Mouse (Mus musculus) lung, embryonic 15.5 days (tissue): ENCODE results near the gene Ubqln5. TPM values are rescaled to one million over a fixed set of nuclear protein-coding genes. Genes with fewer than 3 reads are reported as not detected.

Experiments
- ATAC-seq: fragments of 200-750 bp; cut with Nextera tagmentation; 2 replicates; pipeline ENCODE4 v1.8.0; 2017; ENCODE audit warnings: moderate number of reproducible peaks, borderline replicate concordance; ENCODE audit not compliant: low FRiP score, low TSS enrichment; ENCODE audit errors: extremely low read depth
- H3K27ac ChIP-seq: fragments of 300-500 bp; sonication (generic); 2 replicates; pipeline ENCODE4 v1.5.1; 2015; ENCODE audit warnings: moderate library complexity, mild to moderate bottlenecking, inconsistent platforms
- H3K27me3 ChIP-seq: fragments of 300-500 bp; sonication (generic); 2 replicates; pipeline ENCODE4 v1.6.1; 2015; ENCODE audit warnings: inconsistent platforms
- H3K36me3 ChIP-seq: fragments of 300-500 bp; sonication (generic); 2 replicates; pipeline ENCODE4 v1.6.1; 2015; ENCODE audit warnings: inconsistent platforms
- H3K4me1 ChIP-seq: fragments of 300-500 bp; sonication (generic); 2 replicates; pipeline ENCODE4 v1.6.1; 2015; ENCODE audit warnings: inconsistent platforms
- H3K4me2 ChIP-seq: fragments of 300-500 bp; sonication (generic); 2 replicates; pipeline ENCODE4 v1.6.1; 2015; ENCODE audit warnings: inconsistent platforms, mild to moderate bottlenecking, moderate library complexity
- H3K4me3 ChIP-seq: fragments of 300-500 bp; sonication (generic); 2 replicates; pipeline ENCODE4 v1.5.1; 2015; ENCODE audit warnings: mild to moderate bottlenecking, inconsistent platforms
- H3K9ac ChIP-seq: fragments of 300-500 bp; sonication (generic); 2 replicates; pipeline ENCODE4 v1.6.1; 2015; ENCODE audit warnings: inconsistent platforms
- H3K9me3 ChIP-seq: fragments of 300-500 bp; sonication (generic); 2 replicates; pipeline ENCODE4 v1.6.1; 2016; ENCODE audit warnings: inconsistent platforms
- WGBS: fragments of 180-500 bp; shearing (Covaris S2); methylation state at CpG from one replicate; pipeline ENCODE4 v1.1.7; 2015; 5-methylcytosine and 5-hydroxymethylcytosine counted together
- polyA plus RNA-seq: library from polyadenylated mRNA; unstranded; fragments of >200 nt; fragmentation: Nextera tagmentation; extraction: Ambion mirVana; gene quantifications from 2 replicates; pipeline ENCODE4 v1.2.1, GENCODE M21; 2015

The Ubqln5 gene
- polyA plus RNA-seq, result not detected in 2 replicates

GRCm38 (mm10) chr7:104129726-104130125 lies at the start of gene Ubqln5:
TSS of gene Ubqln5 (minus strand) at chr7:104129826.
- H3K27me3 ChIP-seq, result no peaks in the 10 kb centered on the region
- no peak within 1 kb of the TSS for H3K27ac ChIP-seq
- no peak; the same call in 1 of the 2 replicates for ATAC-seq
- no peaks in the 10 kb centered on the region for H3K4me1 ChIP-seq
- 91% methylated on average over 5 of the region's 5 CpGs for WGBS
- no peaks in the 10 kb centered on the region for H3K36me3 ChIP-seq
- no peaks in the 10 kb centered on the region for H3K9me3 ChIP-seq
- H3K4me2 ChIP-seq, result no peak within 1 kb of the TSS
- H3K4me3 ChIP-seq, result no peak within 1 kb of the TSS
- H3K9ac ChIP-seq, result no peak within 1 kb of the TSS

GRCm38 (mm10) chr7:104179074-104179473 lies 49.4 kb upstream of the Ubqln5 start:
- H3K9ac ChIP-seq, result no peak overlapping the region
- H3K4me3 ChIP-seq, result no peak overlapping the region
- no peaks in the 10 kb centered on the region for H3K9me3 ChIP-seq
- no peak for ATAC-seq
- no peak overlapping the region for H3K27ac ChIP-seq
- 82% methylated on average over 1 of the region's 1 CpGs for WGBS
- no peaks in the 10 kb centered on the region for H3K4me1 ChIP-seq
- no peaks in the 10 kb centered on the region for H3K27me3 ChIP-seq
- no peaks in the 10 kb centered on the region for H3K36me3 ChIP-seq
- no peak overlapping the region for H3K4me2 ChIP-seq

GRCm38 (mm10) chr7:104178422-104179054 lies 48.9 kb upstream of the Ubqln5 start:
- Histone ChIP-seq H3K36me3 (no peaks in the 10 kb centered on the region), H3K4me1 (no peaks in the 10 kb centered on the region), H3K9ac (no peak overlapping the region), H3K4me2 (no peak overlapping the region), H3K9me3 (no peaks in the 10 kb centered on the region), H3K27me3 (no peaks in the 10 kb centered on the region), H3K4me3 (no peak overlapping the region), H3K27ac (no peak overlapping the region)
- WGBS, result 62% methylated on average over 5 of the region's 5 CpGs
- no peak for ATAC-seq

GRCm38 (mm10) chr7:104175085-104175484 lies 45.5 kb upstream of the Ubqln5 start:
- Histone ChIP-seq H3K36me3 (no peaks in the 10 kb centered on the region), H3K27ac (no peak overlapping the region), H3K27me3 (no peaks in the 10 kb centered on the region), H3K4me1 (no peaks in the 10 kb centered on the region), H3K9ac (no peak overlapping the region), H3K4me2 (no peak overlapping the region), H3K4me3 (no peak overlapping the region), H3K9me3 (no peaks in the 10 kb centered on the region)
- WGBS, result 76% methylated on average over 1 of the region's 1 CpGs
- ATAC-seq, result no peak

- Histone ChIP-seq H3K36me3 (no peaks in the 10 kb centered on the region), H3K9ac (no peak overlapping the region), H3K27ac (no peak overlapping the region), H3K4me3 (no peak overlapping the region), H3K27me3 (no peaks in the 10 kb centered on the region), H3K4me2 (no peak overlapping the region), H3K9me3 (no peaks in the 10 kb centered on the region), H3K4me1 (no peaks in the 10 kb centered on the region)
- WGBS, result 42% methylated on average over 6 of the region's 6 CpGs
- peak; percentile 59; the same call in 1 of the 2 replicates for ATAC-seq
Measured at GRCm38 (mm10) chr7:104169634-104170204, 40.1 kb upstream of the Ubqln5 start.

- Histone ChIP-seq H3K4me3 (no peak overlapping the region), H3K4me1 (no peaks in the 10 kb centered on the region), H3K4me2 (no peak overlapping the region), H3K27me3 (no peaks in the 10 kb centered on the region), H3K36me3 (no peaks in the 10 kb centered on the region), H3K9me3 (no peaks in the 10 kb centered on the region), H3K9ac (no peak overlapping the region), H3K27ac (no peak overlapping the region)
- WGBS, result 73% methylated on average over 6 of the region's 6 CpGs
- no peak for ATAC-seq
Measured at GRCm38 (mm10) chr7:104167105-104167504, 37.5 kb upstream of the Ubqln5 start.

- Histone ChIP-seq H3K27ac (no peak within 1 kb of the TSS), H3K9me3 (no peaks in the 10 kb centered on the region), H3K36me3 (no peaks in the 10 kb centered on the region), H3K27me3 (no peaks in the 10 kb centered on the region), H3K4me3 (no peak within 1 kb of the TSS), H3K9ac (no peak within 1 kb of the TSS), H3K4me2 (no peak within 1 kb of the TSS), H3K4me1 (no peaks in the 10 kb centered on the region)
- whole genome bisulfite sequencing, result 79% methylated on average over 2 of the region's 2 CpGs
- ATAC-seq, result no peak
Measured at GRCm38 (mm10) chr7:104150456-104150855, 20.8 kb upstream of the Ubqln5 start, which contains the start of gene Ubqlnl. TSS of gene Ubqlnl (minus strand) at chr7:104150556.

GRCm38 (mm10) chr7:104143179-104143578 lies 13.6 kb upstream of the Ubqln5 start, which contains the start of gene Ubqln3:
TSS of gene Ubqln3 (minus strand) at chr7:104143279.
- Histone ChIP-seq H3K4me1 (no peaks in the 10 kb centered on the region), H3K27ac (no peak within 1 kb of the TSS), H3K9me3 (no peaks in the 10 kb centered on the region), H3K4me2 (no peak within 1 kb of the TSS), H3K27me3 (no peaks in the 10 kb centered on the region), H3K9ac (no peak within 1 kb of the TSS), H3K36me3 (no peaks in the 10 kb centered on the region), H3K4me3 (no peak within 1 kb of the TSS)
- WGBS, result 64% methylated on average over 3 of the region's 3 CpGs
- ATAC-seq, result no peak

- Histone ChIP-seq H3K36me3 (no peaks in the 10 kb centered on the region), H3K9ac (no peak within 1 kb of the TSS), H3K4me1 (no peaks in the 10 kb centered on the region), H3K4me2 (no peak within 1 kb of the TSS), H3K27ac (no peak within 1 kb of the TSS), H3K27me3 (no peaks in the 10 kb centered on the region), H3K9me3 (no peaks in the 10 kb centered on the region), H3K4me3 (no peak within 1 kb of the TSS)
- no peak for ATAC-seq
- 59% methylated on average over 5 of the region's 5 CpGs for WGBS
Measured at GRCm38 (mm10) chr7:104137305-104137704, 7.7 kb upstream of the Ubqln5 start, which contains the start of gene Olfr643. TSS of gene Olfr643 (minus strand) at chr7:104137405.

GRCm38 (mm10) chr7:104104757-104104972 lies 25.0 kb downstream of the Ubqln5 start, which contains the start of gene Olfr646:
TSS of gene Olfr646 (plus strand) at chr7:104104873.
- Histone ChIP-seq H3K4me3 (no peak within 1 kb of the TSS), H3K27ac (no peak within 1 kb of the TSS), H3K9ac (no peak within 1 kb of the TSS), H3K36me3 (no peaks in the 10 kb centered on the region), H3K4me2 (no peak within 1 kb of the TSS), H3K9me3 (no peaks in the 10 kb centered on the region), H3K4me1 (no peaks in the 10 kb centered on the region), H3K27me3 (no peaks in the 10 kb centered on the region)
- no peak for ATAC-seq

- no peak overlapping the region for H3K9ac ChIP-seq
Measured at GRCm38 (mm10) chr7:104103913-104104756, 25.5 kb downstream of the Ubqln5 start.

GRCm38 (mm10) chr7:104085365-104085764 lies 44.3 kb downstream of the Ubqln5 start, which contains the start of gene Olfr645:
TSS of gene Olfr645 (minus strand) at chr7:104085465.
- H3K4me3 ChIP-seq, result no peak within 1 kb of the TSS
- no peak for ATAC-seq
- 65% methylated on average over 1 of the region's 1 CpGs for WGBS
- no peak within 1 kb of the TSS for H3K27ac ChIP-seq
- H3K27me3 ChIP-seq, result no peaks in the 10 kb centered on the region
- no peak within 1 kb of the TSS for H3K9ac ChIP-seq
- H3K4me2 ChIP-seq, result no peak within 1 kb of the TSS
- no peaks in the 10 kb centered on the region for H3K4me1 ChIP-seq
- H3K36me3 ChIP-seq, result no peaks in the 10 kb centered on the region
- H3K9me3 ChIP-seq, result no peaks in the 10 kb centered on the region

More at GRCm38 (mm10) chr7:104103913-104104756, 25.5 kb downstream of the Ubqln5 start:
- H3K27ac ChIP-seq, result no peak overlapping the region
- no peaks in the 10 kb centered on the region for H3K36me3 ChIP-seq
- no peak overlapping the region for H3K4me2 ChIP-seq
- H3K27me3 ChIP-seq, result no peaks in the 10 kb centered on the region
- H3K4me3 ChIP-seq, result no peak overlapping the region
- WGBS, result 64% methylated on average over 4 of the region's 4 CpGs
- no peaks in the 10 kb centered on the region for H3K9me3 ChIP-seq
- ATAC-seq, result no peak
- no peaks in the 10 kb centered on the region for H3K4me1 ChIP-seq
